Mouse (Mus musculus) hindbrain, postnatal 0 days (tissue): ENCODE results near the gene Ap1b1. TPM values are rescaled to one million over a fixed set of nuclear protein-coding genes. Genes with fewer than 3 reads are reported as not detected.

Experiments
- ATAC-seq: fragments of 200-750 bp; cut with Nextera tagmentation; 2 replicates; pipeline ENCODE4 v1.8.0; 2017; ENCODE audit warnings: mild to moderate bottlenecking, moderate TSS enrichment, moderate library complexity
- DNase-seq: peaks from one replicate; pipeline ENCODE4 v3.0.0-alpha.2; 2015; ENCODE audit warnings: low spot score
- H3K27ac ChIP-seq: fragments of 300-500 bp; sonication (generic); 2 replicates; pipeline ENCODE4 v1.5.1; 2014; ENCODE audit warnings: mild to moderate bottlenecking
- H3K27me3 ChIP-seq: fragments of 300-500 bp; sonication (generic); 2 replicates; pipeline ENCODE4 v1.6.1; 2014; ENCODE audit warnings: low read length, mixed read lengths; ENCODE audit not compliant: insufficient read depth
- H3K36me3 ChIP-seq: fragments of 300-500 bp; sonication (generic); 2 replicates; pipeline ENCODE4 v1.6.1; 2014; ENCODE audit warnings: low read length, mixed read lengths; ENCODE audit not compliant: insufficient read depth
- H3K4me1 ChIP-seq: fragments of 300-500 bp; sonication (generic); 2 replicates; pipeline ENCODE4 v1.6.1; 2014; ENCODE audit warnings: antibody characterized with exemption, low read length, mixed read lengths; ENCODE audit not compliant: insufficient read depth
- H3K4me2 ChIP-seq: fragments of 300-500 bp; sonication (generic); 2 replicates; pipeline ENCODE4 v1.6.1; 2014; ENCODE audit warnings: low read depth, mild to moderate bottlenecking, low read length, moderate library complexity, mixed read lengths
- H3K4me3 ChIP-seq: fragments of 300-500 bp; sonication (generic); 2 replicates; pipeline ENCODE4 v1.5.1; 2014; ENCODE audit warnings: low read length
- H3K9ac ChIP-seq: fragments of 300-500 bp; sonication (generic); replicated peaks from 2 replicates; pipeline ENCODE4 v1.6.1; 2014; ENCODE audit warnings: mild to moderate bottlenecking, low read length, moderate library complexity, mixed read lengths
- H3K9me3 ChIP-seq: fragments of 300-500 bp; sonication (generic); 2 replicates; pipeline ENCODE4 v1.6.1; 2016; ENCODE audit warnings: low read length, mixed read lengths
- CTCF ChIP-seq: IDR thresholded peaks from 2 replicates; pipeline ENCODE4 v1.5.1; 2016; ENCODE audit warnings: antibody characterized with exemption, control low read depth, low read depth
- WGBS: fragments of 180-500 bp; shearing (Covaris S2); extraction: QIAGEN DNeasy Blood & Tissue Kit; methylation state at CpG from one replicate; pipeline ENCODE4 v1.1.7; 2014; 5-methylcytosine and 5-hydroxymethylcytosine counted together
- polyA plus RNA-seq: library from polyadenylated mRNA; unstranded; fragments of >200 nt; fragmentation: Nextera tagmentation; extraction: Ambion mirVana; gene quantifications from 2 replicates; pipeline ENCODE4 v1.2.1, GENCODE M21; 2015
- total RNA-seq: library from RNA; depleted of rRNA; stranded (reverse); fragments of >200 nt; gene quantifications from 2 replicates; pipeline ENCODE4 v1.2.3, GENCODE M21; 2014

Gene Ap1b1
- total and polyA plus RNA-seq, 2 experiments from 2014 or later: 89.1 to 141 TPM

GRCm38 (mm10) chr11:5040585-5040984, 54.0 kb downstream of the Ap1b1 start:
- H3K4me3 ChIP-seq: no peak overlapping the region
- no peaks in the 10 kb centered on the region for H3K4me1 ChIP-seq
- no peak for TF ChIP-seq CTCF
- no peak overlapping the region for H3K27ac ChIP-seq
- H3K27me3 ChIP-seq: no peaks in the 10 kb centered on the region
- DNase-seq: no peak
- H3K9ac ChIP-seq: no peak overlapping the region
- ATAC-seq: no peak
- no peak overlapping the region for H3K4me2 ChIP-seq
- no peaks in the 10 kb centered on the region for H3K9me3 ChIP-seq
- WGBS: 96% methylated on average over 5 of the region's 5 CpGs
- H3K36me3 ChIP-seq: peaks cover 60% of the 10 kb centered on the region

DNA sequence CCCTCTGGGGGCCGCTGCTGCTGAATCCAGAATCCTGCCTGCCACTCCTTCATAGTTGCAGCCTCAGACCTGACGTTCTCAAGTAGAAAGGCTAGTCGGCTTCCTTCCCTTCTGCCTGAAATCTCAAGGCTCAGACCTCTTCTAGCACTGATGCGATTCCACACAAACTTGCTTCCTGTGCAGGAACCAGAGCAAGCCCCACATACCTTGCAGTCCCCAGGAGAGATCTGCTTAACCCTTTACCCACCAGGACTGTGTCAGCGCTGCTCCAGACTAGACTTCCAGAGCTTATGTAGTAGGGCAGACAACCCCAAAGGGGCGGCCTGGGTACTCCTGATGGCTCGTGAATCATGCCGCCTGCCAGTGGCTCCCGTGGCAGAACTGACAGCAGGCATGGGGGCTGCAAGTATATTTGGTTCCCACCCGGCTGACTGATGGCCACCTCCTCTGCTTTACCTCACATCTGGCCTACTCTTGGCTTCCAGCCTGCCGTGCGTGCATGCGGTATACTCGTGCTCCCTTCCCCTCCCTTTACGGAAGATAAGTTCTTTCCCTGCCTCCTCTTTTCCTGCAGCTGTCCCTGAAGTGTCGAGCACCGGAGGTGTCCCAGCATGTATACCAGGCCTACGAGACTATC, 54.6 kb downstream of the Ap1b1 start:
- H3K4me3 ChIP-seq: no peak overlapping the region
- 86% methylated on average over 18 of the region's 18 CpGs for WGBS
- H3K36me3 ChIP-seq: peaks cover 56% of the 10 kb centered on the region
- H3K27me3 ChIP-seq: no peaks in the 10 kb centered on the region
- no peak overlapping the region for H3K9ac ChIP-seq
- ATAC-seq (no peak), DNase-seq (no peak)
- no peaks in the 10 kb centered on the region for H3K9me3 ChIP-seq
- H3K27ac ChIP-seq: no peak overlapping the region
- no peaks in the 10 kb centered on the region for H3K4me1 ChIP-seq
- TF ChIP-seq CTCF: no peak
- H3K4me2 ChIP-seq: no peak overlapping the region

DNA sequence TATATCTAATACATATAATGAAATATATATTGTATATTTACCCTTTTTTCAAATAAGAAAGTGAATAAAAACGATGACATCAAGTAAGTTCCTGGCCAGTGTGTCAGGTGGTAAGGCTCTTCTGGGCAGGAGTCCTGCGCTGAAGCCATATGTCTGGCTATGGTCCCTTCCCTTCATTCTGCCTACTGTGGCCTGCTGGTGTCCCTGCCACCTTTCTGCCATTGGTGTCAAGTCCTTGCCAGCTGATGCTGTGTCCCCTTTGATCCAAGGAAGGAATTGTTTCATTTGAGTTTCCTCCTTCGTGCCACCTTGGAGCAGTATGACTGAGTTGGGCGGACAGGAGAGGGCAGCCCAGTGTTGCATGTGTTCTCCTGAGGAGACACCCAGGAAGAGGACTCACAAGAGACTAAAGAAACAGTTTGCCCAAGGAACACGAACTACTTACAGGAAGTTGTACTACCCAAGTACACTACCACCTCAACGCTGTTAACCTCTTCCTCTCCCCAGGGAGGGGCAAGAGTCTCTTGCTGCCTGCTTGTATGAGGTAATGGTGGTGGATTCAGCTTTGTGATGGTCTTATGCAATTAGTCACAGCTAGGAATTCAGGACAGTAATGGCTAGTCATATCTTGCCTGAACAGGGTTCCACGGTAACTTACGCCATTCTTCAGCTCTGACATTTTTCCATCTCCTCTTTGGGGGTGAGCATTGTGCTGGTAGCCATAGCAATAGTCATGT, 56.2 kb downstream of the Ap1b1 start:
- ATAC-seq: no peak
- Histone ChIP-seq H3K36me3 (peaks cover 41% of the 10 kb centered on the region), H3K4me3 (no peak overlapping the region), H3K27ac (no peak overlapping the region), H3K4me1 (no peaks in the 10 kb centered on the region), H3K4me2 (no peak overlapping the region), H3K27me3 (no peaks in the 10 kb centered on the region), H3K9ac (no peak overlapping the region), H3K9me3 (no peaks in the 10 kb centered on the region)
- 86% methylated on average over 8 of the region's 8 CpGs for WGBS
- TF ChIP-seq CTCF: no peak
- no peak for DNase-seq

GRCm38 (mm10) chr11:5046321-5046926, 59.8 kb downstream of the Ap1b1 start:
- H3K9me3 ChIP-seq: no peaks in the 10 kb centered on the region
- no peak overlapping the region for H3K9ac ChIP-seq
- no peak for TF ChIP-seq CTCF

GRCm38 (mm10) chr11:5051629-5052028, 65.0 kb downstream of the Ap1b1 start:
- no peak for ATAC-seq
- no peak overlapping the region for H3K4me3 ChIP-seq
- 0 out of 2 replicates have a peak, but pooled peaks cover under 1% of the 10 kb centered on the region for H3K27me3 ChIP-seq
- no peak overlapping the region for H3K4me2 ChIP-seq
- H3K4me1 ChIP-seq: no peaks in the 10 kb centered on the region
- no peaks in the 10 kb centered on the region for H3K9me3 ChIP-seq
- WGBS: 80% methylated on average over 10 of the region's 10 CpGs
- no peak for TF ChIP-seq CTCF
- DNase-seq: no peak
- H3K27ac ChIP-seq: no peak overlapping the region
- H3K36me3 ChIP-seq: no peaks in the 10 kb centered on the region
- no peak overlapping the region for H3K9ac ChIP-seq

More at GRCm38 (mm10) chr11:5046321-5046926, 59.8 kb downstream of the Ap1b1 start:
- no peaks in the 10 kb centered on the region for H3K4me1 ChIP-seq
- no peak overlapping the region for H3K4me3 ChIP-seq
- no peak overlapping the region for H3K27ac ChIP-seq
- no peak for DNase-seq
- H3K4me2 ChIP-seq: no peak overlapping the region
- peaks cover 14% of the 10 kb centered on the region; the same call in 1 of the 2 replicates for H3K36me3 ChIP-seq
- 49% methylated on average over 12 of the region's 12 CpGs for WGBS
- no peak for ATAC-seq
- no peaks in the 10 kb centered on the region for H3K27me3 ChIP-seq

- ATAC-seq: no peak
- no peak overlapping the region for H3K27ac ChIP-seq
- DNase-seq: no peak
- no peaks in the 10 kb centered on the region for H3K4me1 ChIP-seq
- no peak overlapping the region for H3K4me2 ChIP-seq
- H3K4me3 ChIP-seq: no peak overlapping the region
- 0 out of 2 replicates have a peak, but pooled peaks cover 7% of the 10 kb centered on the region for H3K27me3 ChIP-seq
- H3K9me3 ChIP-seq: no peaks in the 10 kb centered on the region
- TF ChIP-seq CTCF: no peak
- H3K36me3 ChIP-seq: no peaks in the 10 kb centered on the region
- 77% methylated on average over 10 of the region's 10 CpGs for WGBS
- H3K9ac ChIP-seq: no peak overlapping the region
These were observed 65.7 kb downstream of the Ap1b1 start for GRCm38 (mm10) chr11:5052200-5052854.
